Mouse (Mus musculus): Measurements from ENCODE around the gene 1190005I06Rik. TPM values are rescaled to one million over a fixed set of nuclear protein-coding genes. Genes with fewer than 3 reads are reported as not detected.

Gene 1190005I06Rik
- polyA plus RNA-seq (2015; fragmentation: Nextera tagmentation; extraction: Ambion mirVana): 18.1 and 20.1 TPM in 2 replicates

GRCm38 (mm10) chr8:120647532-120647931 is at the start of gene 1190005I06Rik:
Gene 1190005I06Rik (minus strand): TSS chr8:120647632.
- Histone ChIP-seq H3K4me2 (no peak within 1 kb of the TSS), H3K9me3 (no peaks in the 10 kb centered on the region), H3K27ac (no peak within 1 kb of the TSS), H3K4me3 (no peak within 1 kb of the TSS), H3K27me3 (replicated peaks) (no peaks in the 10 kb centered on the region), H3K4me1 (no peaks in the 10 kb centered on the region), H3K9ac (no peak within 1 kb of the TSS), H3K36me3 (replicated peaks) (no peaks in the 10 kb centered on the region)
- ATAC-seq (replicated peaks): no peak
- WGBS: 37% methylated on average over 7 of the region's 7 CpGs

- no peaks in the 10 kb centered on the region for H3K36me3 ChIP-seq (replicated peaks)
- H3K9ac ChIP-seq: no peak overlapping the region; the same call in 1 of the 2 replicates
- no peaks in the 10 kb centered on the region for H3K27me3 ChIP-seq (replicated peaks)
- no peaks in the 10 kb centered on the region for H3K9me3 ChIP-seq
- no peak overlapping the region for H3K4me3 ChIP-seq
- peaks cover 4% of the 10 kb centered on the region; the same call in 1 of the 2 replicates for H3K4me1 ChIP-seq
- no peak for ATAC-seq (replicated peaks)
- 53% methylated on average over 13 of the region's 13 CpGs for WGBS
- H3K27ac ChIP-seq: no peak overlapping the region
- H3K4me2 ChIP-seq: no peak overlapping the region
Observed at GRCm38 (mm10) chr8:120696401-120697153, 49.1 kb upstream of the 1190005I06Rik start.

- Histone ChIP-seq H3K4me1 (peaks cover 4% of the 10 kb centered on the region; the same call in 1 of the 2 replicates), H3K27ac (no peak overlapping the region), H3K9me3 (no peaks in the 10 kb centered on the region), H3K4me2 (no peak overlapping the region), H3K4me3 (no peak overlapping the region), H3K9ac (no peak overlapping the region), H3K36me3 (replicated peaks) (no peaks in the 10 kb centered on the region), H3K27me3 (replicated peaks) (no peaks in the 10 kb centered on the region)
- no peak for ATAC-seq (replicated peaks)
- 56% methylated on average over 22 of the region's 22 CpGs for WGBS
Observed at GRCm38 (mm10) chr8:120693861-120694493, 46.5 kb upstream of the 1190005I06Rik start.

DNA sequence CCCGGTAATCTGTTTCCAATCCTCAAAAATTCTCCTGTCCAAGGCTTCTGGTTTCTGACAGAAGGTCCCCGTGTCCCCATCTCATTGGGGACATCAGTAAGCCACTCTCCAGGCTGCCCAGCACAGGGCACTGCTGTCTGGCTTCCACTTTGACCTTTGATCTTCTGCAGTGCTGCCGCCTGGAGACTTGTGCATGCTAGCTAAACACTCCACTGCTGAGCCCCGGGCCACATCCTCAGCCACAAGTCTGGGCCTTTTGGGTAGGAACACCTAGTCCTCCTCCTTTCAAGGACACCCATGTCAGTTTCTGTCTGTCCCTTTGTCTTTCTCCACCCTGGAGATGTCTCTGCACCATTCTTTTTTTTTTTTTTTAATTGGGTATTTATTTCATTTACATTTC is 45.5 kb upstream of the 1190005I06Rik start:
- WGBS: 75% methylated on average over 4 of the region's 4 CpGs

GRCm38 (mm10) chr8:120688511-120688910 is 41.1 kb upstream of the 1190005I06Rik start:
- H3K4me1 ChIP-seq: no peaks in the 10 kb centered on the region; the same call in 1 of the 2 replicates
- no peak overlapping the region for H3K9ac ChIP-seq
- no peak for ATAC-seq (replicated peaks)
- no peaks in the 10 kb centered on the region for H3K9me3 ChIP-seq
- no peaks in the 10 kb centered on the region for H3K36me3 ChIP-seq (replicated peaks)
- H3K4me3 ChIP-seq: no peak overlapping the region
- H3K27me3 ChIP-seq (replicated peaks): no peaks in the 10 kb centered on the region
- H3K4me2 ChIP-seq: no peak overlapping the region
- H3K27ac ChIP-seq: no peak overlapping the region
- 90% methylated on average over 7 of the region's 7 CpGs for WGBS

More for the DNA sequence above, 45.5 kb upstream of the 1190005I06Rik start:
- H3K9me3 ChIP-seq: no peaks in the 10 kb centered on the region
- H3K36me3 ChIP-seq (replicated peaks): no peaks in the 10 kb centered on the region
- H3K4me1 ChIP-seq: peaks cover 4% of the 10 kb centered on the region; the same call in 1 of the 2 replicates
- no peak overlapping the region for H3K27ac ChIP-seq
- H3K27me3 ChIP-seq (replicated peaks): no peaks in the 10 kb centered on the region
- H3K4me2 ChIP-seq: no peak overlapping the region
- no peak overlapping the region for H3K9ac ChIP-seq
- ATAC-seq (replicated peaks): no peak
- no peak overlapping the region for H3K4me3 ChIP-seq

GRCm38 (mm10) chr8:120687786-120688185 is 40.4 kb upstream of the 1190005I06Rik start:
- Histone ChIP-seq H3K27me3 (replicated peaks) (no peaks in the 10 kb centered on the region), H3K4me2 (no peak overlapping the region), H3K9ac (no peak overlapping the region), H3K36me3 (replicated peaks) (no peaks in the 10 kb centered on the region), H3K4me3 (no peak overlapping the region), H3K27ac (no peak overlapping the region), H3K9me3 (no peaks in the 10 kb centered on the region), H3K4me1 (no peaks in the 10 kb centered on the region; the same call in 1 of the 2 replicates)
- ATAC-seq (replicated peaks): no peak
- WGBS: 75% methylated on average over 8 of the region's 8 CpGs

- no peak for ATAC-seq (replicated peaks)
- 80% methylated on average over 5 of the region's 5 CpGs for WGBS
- no peak overlapping the region for H3K4me2 ChIP-seq
- no peak overlapping the region for H3K27ac ChIP-seq
- H3K27me3 ChIP-seq (replicated peaks): no peaks in the 10 kb centered on the region
- H3K4me3 ChIP-seq: no peak overlapping the region
- H3K9ac ChIP-seq: no peak overlapping the region
- H3K9me3 ChIP-seq: no peaks in the 10 kb centered on the region
- no peaks in the 10 kb centered on the region for H3K36me3 ChIP-seq (replicated peaks)
- H3K4me1 ChIP-seq: no peaks in the 10 kb centered on the region; the same call in 1 of the 2 replicates
Observed at GRCm38 (mm10) chr8:120686576-120686975, 39.1 kb upstream of the 1190005I06Rik start.

GRCm38 (mm10) chr8:120686051-120686450 is 38.6 kb upstream of the 1190005I06Rik start:
- WGBS: 88% methylated on average over 13 of the region's 13 CpGs
- Histone ChIP-seq H3K27me3 (replicated peaks) (no peaks in the 10 kb centered on the region), H3K4me1 (no peaks in the 10 kb centered on the region; the same call in 1 of the 2 replicates), H3K9me3 (no peaks in the 10 kb centered on the region), H3K27ac (no peak overlapping the region), H3K36me3 (replicated peaks) (no peaks in the 10 kb centered on the region), H3K4me3 (no peak overlapping the region), H3K4me2 (no peak overlapping the region), H3K9ac (no peak overlapping the region)
- no peak for ATAC-seq (replicated peaks)

DNA sequence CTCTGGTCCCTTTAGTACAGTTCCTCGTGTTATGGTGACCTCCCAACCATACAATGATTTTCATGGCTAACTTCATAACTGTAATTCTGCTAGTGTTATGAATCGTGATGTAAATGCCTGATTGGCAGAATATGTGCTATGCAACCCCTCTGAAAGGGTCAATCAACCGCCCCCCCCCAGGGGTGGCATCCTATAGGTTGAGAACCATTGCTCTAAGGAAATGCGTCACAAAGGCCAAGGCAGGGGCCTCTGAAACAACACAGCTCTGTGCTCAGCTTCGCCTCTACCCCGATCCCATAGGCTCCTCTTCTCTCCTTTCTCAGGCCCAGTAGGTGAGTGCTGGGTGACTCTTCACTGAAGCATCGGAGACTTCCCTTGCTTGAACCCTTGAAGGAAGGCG is 38.2 kb upstream of the 1190005I06Rik start:
- H3K9me3 ChIP-seq: no peaks in the 10 kb centered on the region
- no peaks in the 10 kb centered on the region for H3K36me3 ChIP-seq (replicated peaks)
- H3K27ac ChIP-seq: no peak overlapping the region
- H3K9ac ChIP-seq: no peak overlapping the region
- no peak overlapping the region for H3K4me3 ChIP-seq
- no peaks in the 10 kb centered on the region; the same call in 1 of the 2 replicates for H3K4me1 ChIP-seq
- H3K27me3 ChIP-seq (replicated peaks): no peaks in the 10 kb centered on the region
- WGBS: 82% methylated on average over 8 of the region's 8 CpGs
- H3K4me2 ChIP-seq: no peak overlapping the region
- no peak for ATAC-seq (replicated peaks)

GRCm38 (mm10) chr8:120685097-120685496 is 37.7 kb upstream of the 1190005I06Rik start:
- WGBS: 73% methylated on average over 5 of the region's 5 CpGs
- H3K27me3 ChIP-seq (replicated peaks): no peaks in the 10 kb centered on the region
- no peaks in the 10 kb centered on the region; the same call in 1 of the 2 replicates for H3K4me1 ChIP-seq
- no peaks in the 10 kb centered on the region for H3K9me3 ChIP-seq
- no peak overlapping the region for H3K4me3 ChIP-seq
- no peak for ATAC-seq (replicated peaks)
- H3K4me2 ChIP-seq: no peak overlapping the region
- no peak overlapping the region for H3K27ac ChIP-seq
- H3K36me3 ChIP-seq (replicated peaks): no peaks in the 10 kb centered on the region
- no peak overlapping the region for H3K9ac ChIP-seq

DNA sequence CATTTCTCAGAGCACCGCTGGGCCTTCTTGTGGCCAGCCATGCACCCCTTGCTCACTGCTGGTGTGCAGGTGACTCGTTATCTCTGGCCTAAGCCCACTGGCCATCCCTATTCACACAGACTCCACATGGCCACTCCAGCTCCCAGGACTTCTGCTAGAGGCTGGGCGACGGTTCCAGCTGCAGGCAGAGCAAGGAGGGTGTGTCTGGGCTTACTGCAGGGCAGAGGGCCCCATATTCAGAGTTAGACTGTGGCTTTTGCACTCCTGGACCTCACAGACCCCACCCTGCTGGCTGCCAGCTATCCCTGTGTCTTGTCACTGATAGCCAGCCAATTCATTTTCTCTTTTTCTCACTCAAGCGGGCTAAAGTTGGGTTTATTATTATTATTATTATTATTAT is 36.6 kb upstream of the 1190005I06Rik start:
- Histone ChIP-seq H3K9ac (no peak overlapping the region), H3K4me2 (no peak overlapping the region), H3K36me3 (replicated peaks) (no peaks in the 10 kb centered on the region), H3K27me3 (replicated peaks) (no peaks in the 10 kb centered on the region), H3K4me1 (no peaks in the 10 kb centered on the region; the same call in 1 of the 2 replicates), H3K27ac (no peak overlapping the region), H3K4me3 (no peak overlapping the region), H3K9me3 (no peaks in the 10 kb centered on the region)
- 52% methylated on average over 5 of the region's 5 CpGs for WGBS
- no peak for ATAC-seq (replicated peaks)

- Histone ChIP-seq H3K4me3 (no peak overlapping the region), H3K4me1 (no peaks in the 10 kb centered on the region; the same call in 1 of the 2 replicates), H3K9me3 (no peaks in the 10 kb centered on the region), H3K9ac (no peak overlapping the region), H3K4me2 (no peak overlapping the region), H3K36me3 (replicated peaks) (no peaks in the 10 kb centered on the region), H3K27me3 (replicated peaks) (no peaks in the 10 kb centered on the region), H3K27ac (no peak overlapping the region)
- ATAC-seq (replicated peaks): no peak
- 15% methylated on average over 10 of the region's 10 CpGs for WGBS
Observed at GRCm38 (mm10) chr8:120683602-120684001, 36.2 kb upstream of the 1190005I06Rik start.
